8 mouse cellular contexts compared by ENCODE assay signal in genomic region chr10:111925489-111925860, GRCm38 (mm10). TPM values are rescaled to one million over a fixed set of nuclear protein-coding genes. Genes with fewer than 3 reads are reported as not detected.
DNase-seq lines count a peak whose midpoint lies in the region; ATAC-seq and TF ChIP-seq lines count a peak whose summit lies in the region.

No protein-coding gene starts in this region.

- H3K27me3 ChIP-seq in hindbrain, embryonic 16.5 days (replicated peaks; ENCODE audit: control insufficient read depth, insufficient read depth, low read length) = no peaks in the 10 kb centered on the region

- intact Hi-C loops in gastrocnemius, adult 2 months (cut with DNase I) = loop anchor here (1.0 to 10.0 kb wide), 2 partner anchors 91 to 422 kb away; no protein-coding TSS in a partner anchor

- TF ChIP-seq CTCF in gastrocnemius, adult 2 months (IDR thresholded peaks at IDR 0.05) = peak; percentile 78

- H3K4me1 ChIP-seq in hindbrain, embryonic 16.5 days (ENCODE audit: control insufficient read depth, insufficient read depth, low read depth, low read length) = peaks cover 6% of the 10 kb centered on the region

- 2% methylated on average over 10 of the region's 10 CpGs for WGBS in hindbrain, embryonic 16.5 days

- DNase-seq in T-cell, adult 2 months (ENCODE audit: low spot score) = peak; percentile 57
- peak; percentile 91 to 95 for DNase-seq in cerebellum, postnatal 4 days (ENCODE audit: low spot score in 2 of 2)
- DNase-seq in gastrocnemius, adult 2 months = peak; percentile 84
- peak; percentile 79 to 88 for DNase-seq in layer of hippocampus, postnatal 36 days
- DNase-seq in right cerebral cortex, postnatal 10 days (ENCODE audit: low spot score in 2 of 2) = peak; percentile 90 to 94
- peak; percentile 92 for DNase-seq in urinary bladder, postnatal 25 days (ENCODE audit: low spot score)

- H3K9me3 ChIP-seq in hindbrain, embryonic 16.5 days (ENCODE audit: control insufficient read depth, low read length) = no peaks in the 10 kb centered on the region

- no peaks in the 10 kb centered on the region for H3K36me3 ChIP-seq in hindbrain, embryonic 16.5 days (ENCODE audit: control insufficient read depth, insufficient read depth, low read length)

- peak overlapping the region; percentile 47 for H3K4me2 ChIP-seq in hindbrain, embryonic 16.5 days (ENCODE audit: low read length)

- H3K27ac ChIP-seq in gastrocnemius, adult 2 months = no peak overlapping the region
- peak overlapping the region; percentile 19; the same call in 1 of the 2 replicates for H3K27ac ChIP-seq in hindbrain, embryonic 16.5 days (ENCODE audit: low read depth, low read length)

- ATAC-seq in hindbrain, embryonic 16.5 days = peak; percentile 83
- ATAC-seq in megakaryocyte, adult 5-6 weeks (ENCODE audit: poor library complexity, severe bottlenecking) = peak; percentile 83

- no peak overlapping the region for H3K4me3 ChIP-seq in gastrocnemius, adult 2 months
- 0 out of 2 replicates have a peak overlapping the region, but pooled peaks have one; percentile 16 for H3K4me3 ChIP-seq in hindbrain, embryonic 16.5 days (ENCODE audit: low read length)

- H3K9ac ChIP-seq in hindbrain, embryonic 16.5 days (ENCODE audit: low read depth, low read length) = 0 out of 2 replicates have a peak overlapping the region, but pooled peaks have one; percentile 8

RNA-seq across cellular contexts. Expression of gene Krr1, which starts 47.0 kb away (rescaled TPM):
- 10 to 100 TPM; 27.4 to 29.5 TPM for total RNA-seq in gastrocnemius, adult 2 months (2021)
- 34.4 and 36.1 TPM in 2 replicates for polyA plus RNA-seq in hindbrain, embryonic 16.5 days (2015; fragmentation: Nextera tagmentation; extraction: Ambion mirVana)
- total RNA-seq in layer of hippocampus, postnatal 36 days (2021) = 10 to 100 TPM; 40.2 to 40.6 TPM
- total RNA-seq in megakaryocyte, adult 5-6 weeks (2015) = 46.2 and 50.3 TPM in 2 replicates
- total RNA-seq in megakaryocyte, adult 5-6 weeks (2017) = 29.0 and 33.3 TPM in 2 replicates
